Comparison of ENCODE assay signal across 8 mouse cellular contexts in the genomic region with DNA sequence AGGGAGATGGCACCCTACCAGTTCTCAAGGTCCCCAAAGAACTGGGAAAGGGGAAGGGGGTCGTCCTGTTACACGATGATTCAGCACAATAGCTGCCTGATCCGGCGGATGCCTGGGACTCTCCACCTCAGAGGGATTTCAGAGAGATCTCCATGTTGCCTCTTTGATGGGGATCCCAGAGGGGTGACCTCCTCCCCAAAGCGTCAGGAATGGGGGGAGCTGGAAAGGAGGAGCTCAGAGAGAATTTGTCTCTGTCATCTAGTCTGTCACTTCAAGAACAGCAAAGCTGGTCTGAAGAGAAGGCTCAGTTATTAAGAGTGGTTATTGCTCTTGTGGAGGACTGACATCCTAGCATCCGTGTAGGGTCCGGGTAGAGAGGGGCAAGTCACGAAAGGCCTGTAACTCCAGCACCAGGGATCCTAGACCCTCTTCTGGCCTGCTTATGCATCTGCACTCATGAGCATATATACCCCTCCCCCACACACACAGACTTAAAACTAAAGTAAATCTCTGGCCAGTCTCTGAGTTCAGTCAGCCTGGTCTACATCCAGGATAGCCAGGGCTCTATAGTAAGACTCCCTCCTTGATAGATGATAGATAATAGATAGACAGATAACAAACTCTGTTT. TPM values are rescaled to one million over a fixed set of nuclear protein-coding genes. Genes with fewer than 3 reads are reported as not detected.
DNase-seq lines count a peak whose midpoint lies in the region; ATAC-seq and TF ChIP-seq lines count a peak whose summit lies in the region.

No protein-coding gene starts in this region.

- ATAC-seq in embryonic facial prominence, embryonic 12.5 days (ENCODE audit: insufficient number of reproducible peaks, insufficient read depth, low FRiP score, low TSS enrichment) = 0 out of 2 replicates have a peak, but pooled peaks have one; percentile 1
- ATAC-seq in intestine, postnatal 0 days = no peak
- ATAC-seq in neural tube, embryonic 14.5 days (ENCODE audit: low read depth) = no peak; the same call in none of the 2 replicates

- no peaks in the 10 kb centered on the region for H3K9me3 ChIP-seq in embryonic facial prominence, embryonic 12.5 days
- H3K9me3 ChIP-seq in intestine, postnatal 0 days (ENCODE audit: control insufficient read depth) = no peaks in the 10 kb centered on the region
- H3K9me3 ChIP-seq in neural tube, embryonic 14.5 days (ENCODE audit: control insufficient read depth, low read length) = no peaks in the 10 kb centered on the region

- no peaks in the 10 kb centered on the region for H3K27me3 ChIP-seq in embryonic facial prominence, embryonic 12.5 days
- H3K27me3 ChIP-seq in intestine, postnatal 0 days (replicated peaks; ENCODE audit: control insufficient read depth, insufficient read depth, low read length) = no peaks in the 10 kb centered on the region
- no peaks in the 10 kb centered on the region for H3K27me3 ChIP-seq in neural tube, embryonic 14.5 days (ENCODE audit: control insufficient read depth, insufficient read depth, low read length)

- H3K9ac ChIP-seq in embryonic facial prominence, embryonic 12.5 days = no peak overlapping the region; the same call in 1 of the 2 replicates
- H3K9ac ChIP-seq in intestine, postnatal 0 days (ENCODE audit: low read depth, low read length) = no peak overlapping the region
- peak overlapping the region; percentile 81 for H3K9ac ChIP-seq in neural tube, embryonic 14.5 days (replicated peaks; ENCODE audit: low read depth, low read length)

- H3K27ac ChIP-seq in left cerebral cortex, adult 2 months = peak overlapping the region; percentile 96
- H3K27ac ChIP-seq in embryonic facial prominence, embryonic 12.5 days = no peak overlapping the region
- H3K27ac ChIP-seq in intestine, postnatal 0 days (ENCODE audit: low read depth, low read length) = no peak overlapping the region
- 0 out of 2 replicates have a peak overlapping the region, but pooled peaks have one; percentile 48 for H3K27ac ChIP-seq in neural tube, embryonic 14.5 days (ENCODE audit: low read depth, low read length)

- H3K36me3 ChIP-seq in embryonic facial prominence, embryonic 12.5 days = no peaks in the 10 kb centered on the region
- 0 out of 2 replicates have a peak, but pooled peaks cover 5% of the 10 kb centered on the region for H3K36me3 ChIP-seq in intestine, postnatal 0 days (ENCODE audit: control insufficient read depth, insufficient read depth)
- H3K36me3 ChIP-seq in neural tube, embryonic 14.5 days (ENCODE audit: control insufficient read depth, insufficient read depth, low read length) = no peaks in the 10 kb centered on the region

- peaks cover 11% of the 10 kb centered on the region; the same call in 1 of the 2 replicates for H3K4me1 ChIP-seq in embryonic facial prominence, embryonic 12.5 days
- peaks cover 14% of the 10 kb centered on the region for H3K4me1 ChIP-seq in intestine, postnatal 0 days (replicated peaks; ENCODE audit: control insufficient read depth, insufficient read depth, low read length)
- peaks cover 20% of the 10 kb centered on the region for H3K4me1 ChIP-seq in neural tube, embryonic 14.5 days (ENCODE audit: control insufficient read depth, insufficient read depth, low read length)

- TF ChIP-seq CTCF in left cerebral cortex, adult 2 months (IDR thresholded peaks at IDR 0.05) = no peak; the same call in none of the 2 replicates
- TF ChIP-seq CTCF in intestine, postnatal 0 days (IDR thresholded peaks at IDR 0.05; ENCODE audit: low read depth) = 0 out of 2 replicates have a peak, but pooled peaks have one; percentile 22

- H3K4me3 ChIP-seq in left cerebral cortex, adult 2 months = peak overlapping the region; percentile 86
- peak overlapping the region; percentile 66 for H3K4me3 ChIP-seq in embryonic facial prominence, embryonic 12.5 days
- 0 out of 2 replicates have a peak overlapping the region, but pooled peaks have one; percentile 93 for H3K4me3 ChIP-seq in intestine, postnatal 0 days (ENCODE audit: low read depth, low read length)
- H3K4me3 ChIP-seq in neural tube, embryonic 14.5 days (ENCODE audit: low read depth, low read length) = peak overlapping the region; percentile 77

- WGBS in embryonic facial prominence, embryonic 12.5 days = 9% methylated on average over 8 of the region's 8 CpGs
- 40% methylated on average over 8 of the region's 8 CpGs for WGBS in intestine, postnatal 0 days
- 15% methylated on average over 8 of the region's 8 CpGs for WGBS in neural tube, embryonic 14.5 days

- DNase-seq in left cerebral cortex, adult 2 months (ENCODE audit: extremely low spot score in 1 of 2, low spot score in 2 of 2) = no peak
- DNase-seq in left cerebral cortex, postnatal 36 days (ENCODE audit: low spot score in 2 of 2) = no peak
- DNase-seq in yolk sac, embryonic 10.5 days (ENCODE audit: low spot score) = no peak
- no peak for DNase-seq in gastrocnemius, postnatal 25 days
- no peak for DNase-seq in urinary bladder, postnatal 25 days (ENCODE audit: low spot score)

- intact Hi-C loops in left cerebral cortex, adult 2 months (cut with DNase I) = loop anchor here (2.0 kb wide), 1 partner anchor 77 kb away; no protein-coding TSS in a partner anchor
- intact Hi-C loops in left cerebral cortex, postnatal 36 days (cut with DNase I) = loop anchor here (5.0 kb wide), 1 partner anchor 82 kb away; no protein-coding TSS in a partner anchor

- peak overlapping the region; percentile 96 for H3K4me2 ChIP-seq in embryonic facial prominence, embryonic 12.5 days (replicated peaks)
- peak overlapping the region; percentile 93 for H3K4me2 ChIP-seq in intestine, postnatal 0 days (replicated peaks; ENCODE audit: low read depth)
- peak overlapping the region; percentile 64 for H3K4me2 ChIP-seq in neural tube, embryonic 14.5 days (ENCODE audit: low read depth, low read length)

RNA-seq across cellular contexts. Expression of gene Efhd2, which starts 0.9 kb away (rescaled TPM):
- 100 to 1,000 TPM; 271 to 279 TPM for total RNA-seq in left cerebral cortex, adult 2 months (2021)
- 100 to 1,000 TPM; 233 to 306 TPM for total RNA-seq in left cerebral cortex, postnatal 36 days (2021)
- 54.3 and 58.1 TPM in 2 replicates for polyA plus RNA-seq in embryonic facial prominence, embryonic 12.5 days (2016; fragmentation: Nextera tagmentation; extraction: Ambion mirVana)
- 173 and 181 TPM in 2 replicates for polyA plus RNA-seq in intestine, postnatal 0 days (2015; fragmentation: Nextera tagmentation; extraction: Ambion mirVana)
- 33.2 and 36.3 TPM in 2 replicates for polyA plus RNA-seq in neural tube, embryonic 14.5 days (2014; fragmentation: Nextera tagmentation; extraction: Ambion mirVana)
- total RNA-seq in gastrocnemius, postnatal 25 days (2021) = 1 to 10 TPM; 5.6 to 8.7 TPM

RNA-seq across cellular contexts. Expression of gene Ctrc, which starts 29.4 kb away (rescaled TPM):
- total RNA-seq in left cerebral cortex, adult 2 months (2021) = not detected
- total RNA-seq in left cerebral cortex, postnatal 36 days (2021) = not detected
- not detected in 2 replicates for polyA plus RNA-seq in embryonic facial prominence, embryonic 12.5 days (2016; fragmentation: Nextera tagmentation; extraction: Ambion mirVana)
- not detected in 2 replicates for polyA plus RNA-seq in intestine, postnatal 0 days (2015; fragmentation: Nextera tagmentation; extraction: Ambion mirVana)
- not detected in 2 replicates for polyA plus RNA-seq in neural tube, embryonic 14.5 days (2014; fragmentation: Nextera tagmentation; extraction: Ambion mirVana)
- total RNA-seq in gastrocnemius, postnatal 25 days (2021) = not detected

RNA-seq across cellular contexts. Expression of gene Cela2a, which starts 49.6 kb away (rescaled TPM):
- total RNA-seq in left cerebral cortex, adult 2 months (2021) = not detected
- not detected for total RNA-seq in left cerebral cortex, postnatal 36 days (2021)
- polyA plus RNA-seq in embryonic facial prominence, embryonic 12.5 days (2016; fragmentation: Nextera tagmentation; extraction: Ambion mirVana) = not detected in 2 replicates
- polyA plus RNA-seq in intestine, postnatal 0 days (2015; fragmentation: Nextera tagmentation; extraction: Ambion mirVana) = 35.6 and 65.3 TPM in 2 replicates
- polyA plus RNA-seq in neural tube, embryonic 14.5 days (2014; fragmentation: Nextera tagmentation; extraction: Ambion mirVana) = not detected in 2 replicates
- total RNA-seq in gastrocnemius, postnatal 25 days (2021) = not detected

Comparison
In these comparisons a context has a peak if more than half of its experiments do, and no peak if none do; other contexts are left out.
1. H3K27ac ChIP-seq: peak in left cerebral cortex, adult 2 months (single experiment) and neural tube, embryonic 14.5 days (single experiment); none in embryonic facial prominence, embryonic 12.5 days (single experiment) and intestine, postnatal 0 days (single experiment).
2. RNA of gene Efhd2, which starts 0.9 kb away (total RNA-seq): 233 to 306 TPM in left cerebral cortex, postnatal 36 days and 271 to 279 TPM in left cerebral cortex, adult 2 months; 5.6 to 8.7 TPM in gastrocnemius, postnatal 25 days; every median in the first group is over 10 times any median in the second.
3. Peak in every context shown above with its lines, with median percentiles within 50 percentile points of each other: H3K4me3 ChIP-seq and H3K4me2 ChIP-seq.